Mouse (Mus musculus) lung, embryonic 16.5 days (tissue): Measurements from ENCODE around the gene Ppme1. TPM values are rescaled to one million over a fixed set of nuclear protein-coding genes. Genes with fewer than 3 reads are reported as not detected.
A peak's percentile ranks its signal among the peaks of the same experiment; 100 is the strongest.

Experiments
- ATAC-seq: fragments of 200-750 bp; cut with Nextera tagmentation; 2 replicates; pipeline ENCODE4 v1.8.0; 2017; ENCODE audit warnings: low read depth, mild to moderate bottlenecking, moderate library complexity
- H3K27ac ChIP-seq: fragments of 300-500 bp; sonication (generic); 2 replicates; pipeline ENCODE4 v1.5.1; 2014; ENCODE audit warnings: mild to moderate bottlenecking, control low read depth, low read length
- H3K27me3 ChIP-seq: fragments of 300-500 bp; sonication (generic); 2 replicates; pipeline ENCODE4 v1.6.1; 2014; ENCODE audit warnings: low read depth, low read length, mixed read lengths; ENCODE audit not compliant: control insufficient read depth, insufficient read depth
- H3K36me3 ChIP-seq: fragments of 300-500 bp; sonication (generic); 2 replicates; pipeline ENCODE4 v1.6.1; 2014; ENCODE audit warnings: low read length; ENCODE audit not compliant: control insufficient read depth, insufficient read depth
- H3K4me1 ChIP-seq: fragments of 300-500 bp; sonication (generic); replicated peaks from 2 replicates; pipeline ENCODE4 v1.6.1; 2014; ENCODE audit warnings: low read length, mixed read lengths; ENCODE audit not compliant: control insufficient read depth, insufficient read depth
- H3K4me2 ChIP-seq: fragments of 300-500 bp; sonication (generic); 2 replicates; pipeline ENCODE4 v1.6.1; 2014; ENCODE audit warnings: low read depth, low read length, control low read depth
- H3K4me3 ChIP-seq: fragments of 300-500 bp; sonication (generic); 2 replicates; pipeline ENCODE4 v1.5.1; 2014; ENCODE audit warnings: mild to moderate bottlenecking, low read length, control low read depth
- H3K9ac ChIP-seq: fragments of 300-500 bp; sonication (generic); 2 replicates; pipeline ENCODE4 v1.6.1; 2014; ENCODE audit warnings: low read length, control low read depth
- H3K9me3 ChIP-seq: fragments of 300-500 bp; sonication (generic); 2 replicates; pipeline ENCODE4 v1.6.1; 2016; ENCODE audit warnings: low read length; ENCODE audit not compliant: control insufficient read depth
- WGBS: fragments of 180-500 bp; shearing (Covaris S2); extraction: QIAGEN DNeasy Blood & Tissue Kit; methylation state at CpG from one replicate; pipeline ENCODE4 v1.1.7; 2014; 5-methylcytosine and 5-hydroxymethylcytosine counted together
- polyA plus RNA-seq: library from polyadenylated mRNA; unstranded; fragments of >200 nt; fragmentation: Nextera tagmentation; extraction: Ambion mirVana; gene quantifications from 2 replicates; pipeline ENCODE4 v1.2.1, GENCODE M21; 2015

Ppme1 gene
- 55.8 and 57.6 TPM in 2 replicates for polyA plus RNA-seq

DNA sequence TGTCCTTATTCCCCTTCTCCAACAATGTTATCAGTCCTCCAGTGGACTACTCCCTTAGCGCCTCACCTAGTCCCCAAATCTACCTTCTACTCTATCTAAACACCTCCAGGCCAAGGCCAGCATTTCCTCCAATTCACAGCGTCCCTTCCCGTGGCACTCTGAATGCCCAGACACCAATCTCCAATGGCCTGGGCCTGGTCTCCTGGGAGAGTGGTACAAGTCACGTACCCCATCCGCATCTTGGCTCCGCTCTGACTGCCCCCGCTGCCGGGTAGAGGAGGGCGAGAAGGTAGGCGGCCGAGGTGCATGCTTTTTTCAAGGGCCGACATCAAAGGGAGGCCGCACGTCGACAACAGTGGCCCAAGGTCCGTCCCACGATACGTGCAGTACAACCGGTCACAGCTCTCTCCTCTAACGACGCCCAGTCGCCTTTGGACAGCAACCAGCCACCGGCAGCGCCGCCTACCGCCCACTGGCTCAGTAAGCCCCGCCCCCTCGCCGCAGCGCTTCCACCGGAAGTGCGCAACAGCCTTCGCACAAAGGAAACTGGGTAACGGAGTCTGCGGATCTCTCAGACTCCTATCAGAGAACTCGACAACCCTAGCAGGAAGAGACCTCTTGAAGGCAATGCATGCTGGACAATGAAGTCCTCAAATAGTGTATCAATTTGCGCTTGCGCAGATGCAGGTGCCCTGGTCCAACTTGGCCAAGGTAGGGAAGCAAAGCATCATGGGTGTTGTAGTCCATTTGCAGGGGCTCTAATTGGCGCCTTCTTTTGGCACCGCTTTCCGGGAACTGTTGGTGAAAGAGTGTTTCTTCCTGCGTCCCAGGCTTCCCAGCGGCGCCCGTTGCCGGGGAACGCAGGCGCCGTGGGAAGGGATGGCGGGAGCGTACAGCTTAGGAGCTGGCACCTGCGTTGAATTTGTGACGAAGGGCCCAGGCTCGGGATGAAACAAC, at the start of gene Ppme1, which contains the start of gene C2cd3:
Gene Ppme1, minus strand, starts transcription at position 813 of the 957 bp plus-strand sequence.
Gene C2cd3, plus strand, starts transcription at position 739 of the 957 bp plus-strand sequence.
- H3K27ac ChIP-seq, result peak within 1 kb of the TSS; percentile 86
- WGBS, result under 1% methylated on average over 54 of the region's 54 CpGs
- peak within 1 kb of the TSS; percentile 78 for H3K4me3 ChIP-seq
- H3K9ac ChIP-seq, result peak within 1 kb of the TSS; percentile 86
- H3K4me1 ChIP-seq, result peaks cover 13% of the 10 kb centered on the region
- no peaks in the 10 kb centered on the region for H3K27me3 ChIP-seq
- peak within 1 kb of the TSS; percentile 71 for H3K4me2 ChIP-seq
- no peaks in the 10 kb centered on the region for H3K9me3 ChIP-seq
- peaks cover 3% of the 10 kb centered on the region; the same call in 1 of the 2 replicates for H3K36me3 ChIP-seq
- ATAC-seq, result peak; percentile 99

DNA sequence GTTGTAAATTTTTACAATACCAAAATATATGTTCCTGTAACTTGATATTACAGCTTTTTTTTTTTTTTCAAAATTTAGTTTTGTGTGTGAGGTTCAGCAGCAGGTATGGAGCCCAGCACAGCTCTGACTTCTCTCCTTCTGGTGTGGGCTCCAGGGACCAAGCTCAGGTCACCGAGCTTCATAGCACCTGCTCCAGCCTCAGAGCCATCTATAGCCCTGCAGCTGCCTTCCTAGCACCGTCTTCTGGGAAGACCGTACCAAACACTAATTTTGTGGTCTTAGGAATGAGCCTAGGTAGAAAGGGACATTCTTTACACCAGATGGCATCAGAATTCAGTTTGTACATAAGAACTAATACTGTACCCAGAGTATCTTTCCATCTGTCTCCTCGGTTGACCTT, 36.6 kb upstream of the Ppme1 start:
- Histone ChIP-seq H3K36me3 (peaks cover 29% of the 10 kb centered on the region), H3K27me3 (no peaks in the 10 kb centered on the region), H3K4me2 (no peak overlapping the region), H3K27ac (no peak overlapping the region), H3K9ac (no peak overlapping the region), H3K9me3 (no peaks in the 10 kb centered on the region), H3K4me3 (no peak overlapping the region), H3K4me1 (no peaks in the 10 kb centered on the region)
- 96% methylated on average over 4 of the region's 4 CpGs for WGBS
- no peak for ATAC-seq

DNA sequence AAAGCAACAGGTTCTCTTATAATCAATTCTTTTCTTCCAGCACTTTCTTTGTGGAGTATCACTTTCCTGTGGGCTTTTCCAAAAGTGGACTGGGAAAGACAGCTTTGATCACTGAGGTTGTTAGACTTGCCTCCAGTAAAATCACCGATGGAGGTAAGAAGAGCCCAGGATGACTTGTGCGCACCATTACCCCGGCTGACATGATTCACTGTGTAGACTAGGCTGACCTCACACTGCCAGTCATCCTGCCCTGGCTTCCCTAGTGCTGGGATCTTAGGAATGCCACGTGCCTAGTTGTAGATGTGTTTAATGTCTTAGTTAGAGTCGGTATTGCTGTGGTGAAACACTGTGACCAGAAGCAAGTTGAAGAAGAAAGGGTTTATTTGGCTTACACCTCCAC, 35.6 kb upstream of the Ppme1 start:
- H3K4me2 ChIP-seq, result no peak overlapping the region
- H3K9ac ChIP-seq, result no peak overlapping the region
- ATAC-seq, result no peak
- H3K4me1 ChIP-seq, result no peaks in the 10 kb centered on the region
- H3K27me3 ChIP-seq, result no peaks in the 10 kb centered on the region
- 89% methylated on average over 5 of the region's 5 CpGs for WGBS
- no peaks in the 10 kb centered on the region for H3K9me3 ChIP-seq
- H3K36me3 ChIP-seq, result peaks cover 29% of the 10 kb centered on the region
- H3K27ac ChIP-seq, result no peak overlapping the region
- H3K4me3 ChIP-seq, result no peak overlapping the region

DNA sequence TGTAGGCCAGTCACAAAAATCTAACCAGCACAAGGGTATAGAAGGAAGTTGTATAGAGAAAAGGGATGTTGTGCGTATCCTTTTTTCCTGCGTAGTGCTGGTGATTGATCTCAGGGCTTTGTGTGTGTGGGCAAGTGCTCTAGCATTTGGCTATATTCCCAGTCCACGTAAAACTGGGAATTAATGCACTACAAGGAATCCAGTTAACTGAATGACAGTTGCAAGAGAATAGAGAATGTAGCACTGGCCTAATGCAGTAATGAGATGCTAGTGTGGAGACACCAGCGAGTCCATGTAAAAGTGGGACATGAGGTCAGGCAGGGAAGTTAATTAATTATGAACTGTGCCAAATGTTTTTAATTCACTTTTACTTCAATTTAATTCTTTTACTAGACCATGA, 30.6 kb upstream of the Ppme1 start:
- peaks cover 22% of the 10 kb centered on the region for H3K36me3 ChIP-seq
- no peaks in the 10 kb centered on the region for H3K9me3 ChIP-seq
- H3K4me3 ChIP-seq, result no peak overlapping the region
- H3K4me2 ChIP-seq, result no peak overlapping the region
- no peak for ATAC-seq
- H3K4me1 ChIP-seq, result no peaks in the 10 kb centered on the region
- no peaks in the 10 kb centered on the region for H3K27me3 ChIP-seq
- 83% methylated on average over 4 of the region's 4 CpGs for WGBS
- no peak overlapping the region for H3K27ac ChIP-seq
- H3K9ac ChIP-seq, result no peak overlapping the region

DNA sequence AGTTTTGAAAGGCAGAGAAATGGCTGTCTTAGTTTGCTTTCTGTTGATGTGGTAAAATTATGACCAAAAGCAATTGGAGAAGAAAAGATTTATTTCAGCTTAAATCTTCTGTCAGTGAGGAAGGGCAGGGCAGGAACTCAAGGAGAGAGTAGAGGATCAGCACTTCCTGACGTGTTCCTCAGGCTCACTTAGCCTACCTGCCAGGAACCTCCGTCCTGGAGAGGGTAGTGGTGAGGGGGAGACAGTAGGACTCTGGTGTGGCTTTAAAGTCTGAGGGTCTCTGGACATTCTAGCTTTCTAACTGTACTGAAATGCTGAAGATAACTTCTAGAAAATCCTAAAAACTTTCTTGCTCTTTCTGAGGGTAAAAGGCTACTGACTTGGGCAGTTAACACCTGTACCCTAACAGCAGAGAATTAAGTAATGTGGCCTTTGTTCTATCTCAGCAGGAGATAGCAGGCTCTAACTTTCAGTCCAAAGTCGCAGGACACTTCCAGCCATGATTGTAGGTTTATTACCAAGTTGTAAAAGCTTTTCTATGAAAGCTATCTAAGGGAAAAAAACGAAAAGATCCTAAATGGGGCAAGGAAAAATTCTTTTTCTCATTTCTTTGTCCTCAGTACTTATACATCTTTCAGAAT, 28.9 kb upstream of the Ppme1 start:
- H3K36me3 ChIP-seq, result peaks cover 16% of the 10 kb centered on the region
- 60% methylated on average over 4 of the region's 4 CpGs for WGBS
- no peak overlapping the region for H3K4me2 ChIP-seq
- H3K4me3 ChIP-seq, result no peak overlapping the region
- no peaks in the 10 kb centered on the region for H3K27me3 ChIP-seq
- ATAC-seq, result no peak
- H3K27ac ChIP-seq, result no peak overlapping the region
- no peaks in the 10 kb centered on the region for H3K4me1 ChIP-seq
- H3K9ac ChIP-seq, result no peak overlapping the region
- no peaks in the 10 kb centered on the region for H3K9me3 ChIP-seq

DNA sequence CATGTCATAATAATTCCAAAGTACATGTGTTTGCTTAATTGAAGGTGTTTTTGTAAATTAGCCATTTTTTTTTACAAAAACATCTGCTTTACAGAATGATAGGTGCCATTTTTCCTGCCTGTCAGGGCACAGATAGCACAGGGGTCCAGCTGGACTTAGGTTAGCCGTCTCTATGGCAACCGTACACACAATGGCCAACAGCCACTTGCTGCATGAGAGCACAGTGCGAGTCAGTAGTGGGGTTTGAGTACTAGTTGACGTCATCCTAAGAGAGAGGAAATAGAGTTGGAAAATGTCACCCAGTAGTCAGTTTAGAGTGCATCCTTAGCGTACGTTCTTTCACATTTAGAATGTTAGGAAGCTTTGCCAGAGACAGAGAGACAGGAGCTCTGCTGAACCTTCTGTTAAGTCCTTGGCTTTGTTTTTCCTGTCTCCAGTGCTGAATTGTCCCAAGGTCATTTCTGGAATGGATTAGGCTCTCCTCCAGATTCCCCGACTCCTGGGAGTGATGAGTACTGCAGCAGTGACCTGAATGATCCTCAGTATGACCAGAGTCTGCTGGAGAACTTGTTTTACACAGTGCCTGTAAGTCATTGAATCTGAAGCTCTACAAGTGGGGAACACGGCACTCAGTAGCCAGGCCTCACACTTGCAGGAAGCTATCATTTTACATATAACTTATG, 27.3 kb upstream of the Ppme1 start:
- no peaks in the 10 kb centered on the region for H3K4me1 ChIP-seq
- H3K4me3 ChIP-seq, result no peak overlapping the region
- H3K27ac ChIP-seq, result no peak overlapping the region
- H3K36me3 ChIP-seq, result peaks cover 21% of the 10 kb centered on the region
- ATAC-seq, result no peak
- WGBS, result 62% methylated on average over 8 of the region's 8 CpGs
- H3K4me2 ChIP-seq, result no peak overlapping the region
- H3K9me3 ChIP-seq, result no peaks in the 10 kb centered on the region
- H3K9ac ChIP-seq, result no peak overlapping the region
- H3K27me3 ChIP-seq, result no peaks in the 10 kb centered on the region

DNA sequence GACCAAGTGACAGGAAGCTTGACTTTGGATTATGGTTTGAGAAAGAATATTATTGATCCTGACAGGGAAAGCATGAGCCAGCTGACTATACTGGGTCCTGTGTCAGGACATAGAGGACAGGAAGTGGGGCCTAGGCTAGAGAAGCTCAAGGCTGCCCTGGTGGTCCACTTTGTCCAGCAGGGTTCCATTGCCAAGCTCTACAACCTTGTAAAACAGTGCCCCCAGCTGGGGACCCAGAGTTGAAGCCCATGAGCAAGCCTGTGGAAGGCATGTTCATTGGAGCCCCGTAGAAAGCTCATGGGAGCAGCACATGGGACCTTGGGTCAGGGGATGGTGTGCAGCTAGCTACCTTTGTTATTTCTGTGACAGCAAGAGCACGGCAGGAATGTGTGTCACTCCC, 20.2 kb upstream of the Ppme1 start:
- no peaks in the 10 kb centered on the region for H3K27me3 ChIP-seq
- no peak overlapping the region for H3K9ac ChIP-seq
- peaks cover 23% of the 10 kb centered on the region for H3K36me3 ChIP-seq
- H3K4me1 ChIP-seq, result no peaks in the 10 kb centered on the region
- 71% methylated on average over 2 of the region's 2 CpGs for WGBS
- H3K27ac ChIP-seq, result no peak overlapping the region
- H3K9me3 ChIP-seq, result no peaks in the 10 kb centered on the region
- no peak overlapping the region for H3K4me2 ChIP-seq
- ATAC-seq, result no peak
- no peak overlapping the region for H3K4me3 ChIP-seq

DNA sequence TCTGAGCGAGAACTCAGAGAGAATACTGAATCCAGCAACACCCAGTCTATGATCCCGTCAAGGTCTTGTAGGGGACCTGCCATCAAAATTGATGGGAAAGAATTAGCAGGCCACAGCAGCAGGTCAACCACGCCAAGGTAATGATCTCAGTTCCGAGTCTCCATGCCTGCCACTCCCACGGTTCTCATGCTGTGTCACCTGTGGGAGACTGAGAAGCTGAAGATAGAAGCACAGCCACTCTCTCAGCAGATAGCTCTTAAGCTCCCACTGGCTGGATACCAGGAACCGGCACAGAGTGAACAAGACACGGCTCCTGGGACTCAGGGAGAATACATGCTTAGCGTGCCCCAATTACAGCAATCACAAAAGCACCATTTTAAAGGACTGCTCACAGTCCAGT, 18.1 kb upstream of the Ppme1 start:
- no peaks in the 10 kb centered on the region for H3K27me3 ChIP-seq
- 79% methylated on average over 8 of the region's 8 CpGs for WGBS
- no peaks in the 10 kb centered on the region for H3K9me3 ChIP-seq
- no peak overlapping the region for H3K9ac ChIP-seq
- ATAC-seq, result no peak
- H3K36me3 ChIP-seq, result peaks cover 20% of the 10 kb centered on the region
- no peak overlapping the region for H3K4me3 ChIP-seq
- no peaks in the 10 kb centered on the region for H3K4me1 ChIP-seq
- no peak overlapping the region for H3K4me2 ChIP-seq
- no peak overlapping the region for H3K27ac ChIP-seq

DNA sequence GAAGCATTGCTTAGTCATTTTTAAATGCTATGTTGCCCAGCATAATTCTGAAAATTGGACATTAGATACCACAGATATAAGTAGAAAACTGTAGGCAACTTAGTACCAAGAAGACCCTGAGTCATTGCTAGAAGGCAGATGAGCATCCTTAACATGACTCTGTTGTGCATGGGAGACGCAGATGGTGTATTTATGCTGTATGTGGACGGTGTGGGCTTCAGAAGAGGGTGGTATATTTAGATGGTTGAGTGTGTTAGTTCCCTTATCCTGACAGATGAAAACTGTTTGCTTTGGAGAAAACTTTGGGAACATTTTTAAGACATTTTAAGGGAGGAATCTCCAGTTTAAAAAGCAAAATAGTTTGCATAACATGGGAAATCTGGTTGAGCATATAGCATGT, 16.1 kb upstream of the Ppme1 start:
- ATAC-seq, result no peak
- Histone ChIP-seq H3K4me3 (no peak overlapping the region), H3K27ac (no peak overlapping the region), H3K9ac (no peak overlapping the region), H3K4me2 (no peak overlapping the region), H3K9me3 (no peaks in the 10 kb centered on the region), H3K27me3 (no peaks in the 10 kb centered on the region), H3K4me1 (no peaks in the 10 kb centered on the region), H3K36me3 (peaks cover 14% of the 10 kb centered on the region)
- 90% methylated on average over 2 of the region's 2 CpGs for WGBS
